8 mouse cellular contexts compared by ENCODE assay signal in the genomic region with DNA sequence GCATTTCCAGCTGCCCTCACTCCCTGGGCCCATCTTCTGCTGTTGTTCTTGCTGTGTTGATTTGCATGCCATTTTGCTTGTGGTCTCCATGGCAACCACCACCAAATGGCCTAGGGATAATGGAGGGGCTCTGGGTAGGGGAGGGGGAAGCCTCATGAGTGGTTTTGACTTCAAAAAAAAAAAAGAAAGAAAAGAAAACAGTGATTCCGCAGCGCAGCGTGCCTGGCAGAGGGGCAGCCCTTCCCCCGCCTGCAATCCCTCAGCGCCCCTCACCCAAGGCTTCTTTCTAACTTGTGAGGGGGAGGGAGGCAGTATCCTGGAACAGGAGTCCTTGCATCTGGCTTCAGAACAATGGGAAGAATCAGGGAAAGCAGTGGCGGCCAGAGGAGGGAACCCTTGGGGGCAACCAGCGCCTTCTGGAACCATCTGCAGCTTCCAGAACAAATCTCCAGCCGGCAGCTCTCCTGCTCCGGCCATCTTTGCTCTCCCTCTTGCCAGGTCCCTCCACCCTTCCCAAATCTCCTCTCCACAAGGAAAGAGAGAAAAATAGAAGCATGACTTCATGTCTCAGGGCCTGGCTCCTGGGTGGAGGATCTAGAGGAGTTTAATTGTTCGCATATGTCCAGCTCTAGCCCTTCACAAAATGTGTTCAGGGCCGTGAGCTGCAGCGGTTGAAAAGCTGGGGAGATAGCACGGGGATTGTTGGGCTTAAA. TPM values are rescaled to one million over a fixed set of nuclear protein-coding genes. Genes with fewer than 3 reads are reported as not detected.
DNase-seq lines count a peak whose midpoint lies in the region; ATAC-seq and TF ChIP-seq lines count a peak whose summit lies in the region.

No protein-coding gene starts in this region.

- peaks cover 37% of the 10 kb centered on the region for H3K4me1 ChIP-seq in forebrain, postnatal 0 days (ENCODE audit: insufficient read depth)
- H3K4me1 ChIP-seq in hindbrain, embryonic 12.5 days: peaks cover 66% of the 10 kb centered on the region
- H3K4me1 ChIP-seq in midbrain, embryonic 11.5 days (ENCODE audit: control insufficient read depth, insufficient read depth, low read length): peaks cover 34% of the 10 kb centered on the region

- H3K4me2 ChIP-seq in forebrain, postnatal 0 days (ENCODE audit: low read depth): peak overlapping the region; percentile 26; the same call in 1 of the 2 replicates
- H3K4me2 ChIP-seq in hindbrain, embryonic 12.5 days (replicated peaks): peak overlapping the region; percentile 27
- H3K4me2 ChIP-seq in midbrain, embryonic 11.5 days: no peak overlapping the region

- WGBS in forebrain, postnatal 0 days: 4% methylated on average over 13 of the region's 13 CpGs
- WGBS in hindbrain, embryonic 12.5 days: 3% methylated on average over 13 of the region's 13 CpGs
- WGBS in midbrain, embryonic 11.5 days: 4% methylated on average over 13 of the region's 13 CpGs

- H3K4me3 ChIP-seq in left cerebral cortex, adult 2 months: no peak overlapping the region
- H3K4me3 ChIP-seq in forebrain, postnatal 0 days (ENCODE audit: low read depth, low read length): no peak overlapping the region
- H3K4me3 ChIP-seq in hindbrain, embryonic 12.5 days: no peak overlapping the region
- H3K4me3 ChIP-seq in midbrain, embryonic 11.5 days (ENCODE audit: low read depth, low read length): no peak overlapping the region

- H3K27me3 ChIP-seq in forebrain, postnatal 0 days (ENCODE audit: insufficient read depth, low read length): no peaks in the 10 kb centered on the region
- no peaks in the 10 kb centered on the region; the same call in 1 of the 2 replicates for H3K27me3 ChIP-seq in hindbrain, embryonic 12.5 days
- H3K27me3 ChIP-seq in midbrain, embryonic 11.5 days (ENCODE audit: control insufficient read depth, insufficient read depth, low read length): no peaks in the 10 kb centered on the region

- H3K9me3 ChIP-seq in forebrain, postnatal 0 days (ENCODE audit: low read length): no peaks in the 10 kb centered on the region
- no peaks in the 10 kb centered on the region for H3K9me3 ChIP-seq in hindbrain, embryonic 12.5 days (replicated peaks)
- H3K9me3 ChIP-seq in midbrain, embryonic 11.5 days (ENCODE audit: control insufficient read depth, low read length): no peaks in the 10 kb centered on the region; the same call in 1 of the 2 replicates

- H3K9ac ChIP-seq in forebrain, postnatal 0 days: peak overlapping the region; percentile 39
- peak overlapping the region; percentile 46 for H3K9ac ChIP-seq in hindbrain, embryonic 12.5 days
- H3K9ac ChIP-seq in midbrain, embryonic 11.5 days (ENCODE audit: low read length): peak overlapping the region; percentile 47; the same call in 1 of the 2 replicates

- peak in 1 of 2 experiments; percentile 29 for DNase-seq in left cerebral cortex, adult 2 months (ENCODE audit: extremely low spot score in 1 of 2, low spot score in 2 of 2)
- no peak for DNase-seq in left cerebral cortex, adult 9 months (ENCODE audit: low spot score in 2 of 2)
- DNase-seq in cerebellum, adult 8-10 months: peak; percentile 62
- peak; percentile 90 for DNase-seq in forebrain, postnatal 0 days
- peak; percentile 96 for DNase-seq in midbrain, embryonic 11.5 days (ENCODE audit: low spot score, missing footprints)
- no peak for DNase-seq in adrenal gland, postnatal 4 days (ENCODE audit: low spot score in 2 of 2)

- ATAC-seq in forebrain, postnatal 0 days: peak; percentile 67
- ATAC-seq in hindbrain, embryonic 12.5 days (ENCODE audit: low FRiP score): peak; percentile 72
- peak; percentile 79 for ATAC-seq in midbrain, embryonic 11.5 days (ENCODE audit: low FRiP score)
- ATAC-seq in erythroblast, adult 5-6 weeks (replicated peaks; ENCODE audit: low FRiP score, poor library complexity, severe bottlenecking): no peak

- intact Hi-C loops in left cerebral cortex, adult 2 months (cut with DNase I): no loop called here

- H3K36me3 ChIP-seq in forebrain, postnatal 0 days (ENCODE audit: insufficient read depth): no peaks in the 10 kb centered on the region
- H3K36me3 ChIP-seq in hindbrain, embryonic 12.5 days: no peaks in the 10 kb centered on the region
- H3K36me3 ChIP-seq in midbrain, embryonic 11.5 days (ENCODE audit: control insufficient read depth, insufficient read depth, low read length): no peaks in the 10 kb centered on the region

- no peak for TF ChIP-seq CTCF in left cerebral cortex, adult 2 months (IDR thresholded peaks at IDR 0.05)
- 0 out of 2 replicates have a peak, but pooled peaks have one; percentile 24 for TF ChIP-seq CTCF in forebrain, postnatal 0 days (IDR thresholded peaks at IDR 0.05; ENCODE audit: low read depth)

- peak overlapping the region; percentile 4; the same call in 1 of the 2 replicates for H3K27ac ChIP-seq in left cerebral cortex, adult 2 months
- H3K27ac ChIP-seq in forebrain, postnatal 0 days (ENCODE audit: low read depth, low read length): peak overlapping the region; percentile 92
- peak overlapping the region; percentile 97 for H3K27ac ChIP-seq in hindbrain, embryonic 12.5 days
- H3K27ac ChIP-seq in midbrain, embryonic 11.5 days (ENCODE audit: low read depth, low read length): peak overlapping the region; percentile 77

RNA-seq across cellular contexts. Expression of gene Gm11733, which starts 5.0 kb away (rescaled TPM):
- under 1 TPM in 1 of 2 experiments, not detected in 1; 0.18 TPM for total RNA-seq in left cerebral cortex, adult 2 months (2021)
- 0.14 and 0.23 TPM in 2 replicates for total RNA-seq in forebrain, postnatal 0 days (2014; rRNA removed)
- polyA plus RNA-seq in forebrain, postnatal 0 days (2015; fragmentation: Nextera tagmentation; extraction: Ambion mirVana): 0.08 and 0.18 TPM in 2 replicates
- polyA plus RNA-seq in hindbrain, embryonic 12.5 days (2016; fragmentation: Nextera tagmentation; extraction: Ambion mirVana): not detected in 2 replicates
- 0.25 TPM in 1 of 2 replicates, not detected in the other for polyA plus RNA-seq in midbrain, embryonic 11.5 days (2014; fragmentation: Nextera tagmentation; extraction: Ambion mirVana)
- total RNA-seq in erythroblast, adult 5-6 weeks (2015; ENCODE audit: low replicate concordance): not detected in 2 replicates
- not detected in 2 replicates for total RNA-seq in erythroblast, adult 5-6 weeks (2017; ENCODE audit: low replicate concordance)
- total RNA-seq in adrenal gland, postnatal 4 days (2021): not detected

Comparison
In these comparisons a context has a peak if more than half of its experiments do, and no peak if none do; other contexts are left out.
1. DNase-seq: peak in cerebellum, adult 8-10 months (single experiment), forebrain, postnatal 0 days (single experiment) and midbrain, embryonic 11.5 days (single experiment); none in left cerebral cortex, adult 9 months (0 of 2) and adrenal gland, postnatal 4 days (0 of 2).
2. H3K27ac ChIP-seq: peak in every context shown above with its lines; median percentile 97 in hindbrain, embryonic 12.5 days; 92 in forebrain, postnatal 0 days; 77 in midbrain, embryonic 11.5 days; 4 in left cerebral cortex, adult 2 months.
3. Peak in every context shown above with its lines, with median percentiles within 50 percentile points of each other: H3K9ac ChIP-seq.